Mouse (Mus musculus) forebrain, embryonic 14.5 days (tissue): ENCODE measurements at regions not wholly inside any gene's neighbourhood (a gene's known extent, or its start where the extent isn't known, plus 50 kb on each side); places are given as distances from the start of the nearest gene placed in this dataset.
A peak's percentile ranks its signal among the peaks of the same experiment; 100 is the strongest.

ENCODE experiments used
- ATAC-seq: fragments of 200-750 bp; cut with Nextera tagmentation; 2 replicates; pipeline ENCODE4 v1.8.0; 2017; ENCODE audit warnings: mild to moderate bottlenecking, moderate library complexity
- DNase-seq: peaks from one replicate; pipeline ENCODE4 v3.0.0-alpha.2; 2015; ENCODE audit warnings: low spot score
- H3K27ac ChIP-seq: fragments of 300-500 bp; sonication (generic); 2 replicates; pipeline ENCODE4 v1.5.1; 2014; ENCODE audit warnings: low read depth, mild to moderate bottlenecking, control low read depth, low read length, moderate library complexity
- H3K27me3 ChIP-seq: fragments of 300-500 bp; sonication (generic); replicated peaks from 2 replicates; pipeline ENCODE4 v1.6.1; 2014; ENCODE audit warnings: low read length, control low read depth, mixed read lengths; ENCODE audit not compliant: control insufficient read depth, insufficient read depth
- H3K36me3 ChIP-seq: fragments of 300-500 bp; sonication (generic); 2 replicates; pipeline ENCODE4 v1.6.1; 2014; ENCODE audit warnings: low read length, control low read depth; ENCODE audit not compliant: control insufficient read depth, insufficient read depth
- H3K4me1 ChIP-seq: fragments of 300-500 bp; sonication (generic); 2 replicates; pipeline ENCODE4 v1.6.1; 2014; ENCODE audit warnings: antibody characterized with exemption, low read length, control low read depth; ENCODE audit not compliant: control insufficient read depth, insufficient read depth
- H3K4me2 ChIP-seq: fragments of 300-500 bp; sonication (generic); 2 replicates; pipeline ENCODE4 v1.6.1; 2014; ENCODE audit warnings: mild to moderate bottlenecking, control low read depth, low read length
- H3K4me3 ChIP-seq: fragments of 300-500 bp; sonication (generic); 2 replicates; pipeline ENCODE4 v1.5.1; 2014; ENCODE audit warnings: low read depth, low read length, control low read depth
- H3K9ac ChIP-seq: fragments of 300-500 bp; sonication (generic); 2 replicates; pipeline ENCODE4 v1.6.1; 2014; ENCODE audit warnings: mild to moderate bottlenecking, low read length, control low read depth, moderate library complexity
- H3K9me3 ChIP-seq: fragments of 300-500 bp; sonication (generic); replicated peaks from 2 replicates; pipeline ENCODE4 v1.6.1; 2016; ENCODE audit warnings: low read length, control low read depth, mixed read lengths; ENCODE audit not compliant: control insufficient read depth
- WGBS: fragments of 180-500 bp; shearing (Covaris S2); extraction: QIAGEN DNeasy Blood & Tissue Kit; methylation state at CpG from one replicate; pipeline ENCODE4 v1.1.7; 2014; 5-methylcytosine and 5-hydroxymethylcytosine counted together

DNA sequence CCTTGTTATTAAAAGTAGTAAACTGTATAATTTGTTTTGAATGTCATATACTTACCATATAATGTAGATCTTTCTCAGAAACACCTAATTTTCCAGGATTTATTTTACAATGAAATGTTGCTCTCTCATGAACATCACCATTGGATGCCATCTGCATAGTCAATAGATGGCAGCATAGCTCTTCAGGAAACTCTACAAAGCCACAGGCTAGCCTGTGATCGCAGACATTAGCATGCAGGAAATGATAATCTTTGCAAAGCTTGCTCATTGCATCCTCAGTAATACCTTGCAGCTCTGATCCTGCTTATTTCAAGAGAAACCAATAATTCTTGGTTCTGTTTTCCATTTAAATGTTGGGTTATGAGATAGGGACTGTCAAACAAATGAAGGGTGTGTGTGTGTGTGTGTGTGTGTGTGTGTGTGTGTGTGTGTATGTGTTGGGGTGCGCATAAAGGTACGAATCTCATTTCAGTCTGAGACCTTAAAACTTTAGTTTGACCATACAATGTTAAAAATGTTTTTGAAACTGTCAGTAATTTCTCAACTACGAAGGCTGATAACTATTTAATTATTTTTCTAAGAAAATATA lies 1595.1 kb upstream of the Pcdh10 start:
- WGBS: 74% methylated on average over 4 of the region's 4 CpGs
- peak; percentile 69; the same call in 1 of the 2 replicates for ATAC-seq
- H3K36me3 ChIP-seq: no peaks in the 10 kb centered on the region
- H3K27ac ChIP-seq: no peak overlapping the region
- peak; percentile 81 for DNase-seq
- no peaks in the 10 kb centered on the region for H3K27me3 ChIP-seq
- H3K4me1 ChIP-seq: no peaks in the 10 kb centered on the region
- H3K4me2 ChIP-seq: no peak overlapping the region
- no peak overlapping the region for H3K9ac ChIP-seq
- no peak overlapping the region for H3K4me3 ChIP-seq
- no peaks in the 10 kb centered on the region for H3K9me3 ChIP-seq

DNA sequence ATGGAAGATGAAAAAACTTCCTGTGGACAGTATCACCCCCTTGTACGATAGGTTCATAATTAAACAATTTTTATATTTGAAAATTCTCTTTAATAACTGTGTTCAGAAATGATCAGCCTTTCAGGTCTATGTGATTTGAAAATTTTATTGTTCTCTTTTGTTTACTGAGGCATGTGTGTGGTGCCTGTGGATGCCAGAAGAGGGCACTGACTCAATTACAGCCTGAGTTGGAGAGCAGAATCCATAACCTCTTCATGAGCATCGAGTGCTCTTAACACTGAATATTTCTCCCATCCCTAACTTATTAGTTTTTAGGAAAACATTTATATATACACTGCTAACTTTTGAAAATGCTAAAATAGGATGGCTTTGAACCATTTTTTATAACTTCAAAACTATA lies 1594.0 kb upstream of the Pcdh10 start:
- 82% methylated on average over 2 of the region's 2 CpGs for WGBS
- H3K9me3 ChIP-seq: no peaks in the 10 kb centered on the region
- H3K4me3 ChIP-seq: no peak overlapping the region
- ATAC-seq (no peak), DNase-seq (peak; percentile 3)
- no peak overlapping the region for H3K9ac ChIP-seq
- no peaks in the 10 kb centered on the region for H3K36me3 ChIP-seq
- H3K4me1 ChIP-seq: no peaks in the 10 kb centered on the region
- no peaks in the 10 kb centered on the region for H3K27me3 ChIP-seq
- H3K27ac ChIP-seq: no peak overlapping the region
- H3K4me2 ChIP-seq: no peak overlapping the region
